Mouse (Mus musculus) E14TG2a.4 (cell line): Measurements from ENCODE around the gene Hist1h3f.

Experiments used
- CTCF ChIP-seq: conservative IDR thresholded peaks from 2 replicates; pipeline ENCODE4 v1.5.1; 2014; ENCODE audit warnings: low read length
- POU5F1 ChIP-seq: IDR thresholded peaks from 2 replicates; pipeline ENCODE4 v1.6.1; 2014; ENCODE audit warnings: low read length, borderline replicate concordance

- TF ChIP-seq CTCF (no peak), POU5F1 (no peak)
These were observed 12.7 kb upstream of the Hist1h3f start, which contains the start of gene Hist1h4h for GRCm38 (mm10) chr13:23530901-23531875.
